Mouse (Mus musculus): ENCODE measurements around the gene Gusb.
A peak's percentile ranks its signal among the peaks of the same experiment; 100 is the strongest.

Gene Gusb

DNA sequence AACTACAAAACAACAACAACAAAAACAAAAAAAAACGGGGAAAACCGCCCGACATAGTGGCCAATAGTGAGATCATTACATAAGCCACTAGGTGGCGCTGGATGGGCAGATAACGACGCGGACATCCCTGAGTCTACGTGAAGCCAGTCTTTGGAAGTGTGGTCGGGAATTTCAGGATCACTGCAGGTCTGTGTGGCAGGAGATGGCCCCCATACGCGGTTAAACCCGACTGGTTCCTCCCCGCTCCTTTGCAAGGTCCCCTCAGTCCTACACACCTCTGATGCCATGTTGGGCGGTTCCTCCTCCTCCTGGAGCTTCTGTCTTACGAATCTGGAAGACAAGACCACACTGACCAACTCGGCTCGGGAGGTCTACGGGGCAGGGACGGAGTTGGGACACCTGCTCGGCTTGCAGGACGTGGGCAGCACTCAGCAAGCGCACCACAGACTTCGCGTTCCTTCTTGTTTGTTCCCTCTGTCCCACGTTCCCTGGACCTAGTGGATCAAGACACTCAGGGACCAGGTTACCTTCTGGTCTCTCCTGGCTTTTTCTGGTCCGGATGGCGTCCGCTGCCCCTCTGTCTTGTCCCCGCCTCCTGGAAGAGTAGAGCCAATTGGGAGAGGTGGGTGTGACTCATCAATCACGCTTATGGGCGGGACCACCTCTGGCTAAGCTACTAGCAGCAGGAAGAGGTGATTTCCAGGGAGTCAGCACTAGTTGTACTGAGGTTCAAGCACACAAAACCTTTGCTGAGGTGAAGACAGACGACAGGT, 21.1 kb upstream of the Gusb start:
- DNase-seq: peak; percentile 79

DNA sequence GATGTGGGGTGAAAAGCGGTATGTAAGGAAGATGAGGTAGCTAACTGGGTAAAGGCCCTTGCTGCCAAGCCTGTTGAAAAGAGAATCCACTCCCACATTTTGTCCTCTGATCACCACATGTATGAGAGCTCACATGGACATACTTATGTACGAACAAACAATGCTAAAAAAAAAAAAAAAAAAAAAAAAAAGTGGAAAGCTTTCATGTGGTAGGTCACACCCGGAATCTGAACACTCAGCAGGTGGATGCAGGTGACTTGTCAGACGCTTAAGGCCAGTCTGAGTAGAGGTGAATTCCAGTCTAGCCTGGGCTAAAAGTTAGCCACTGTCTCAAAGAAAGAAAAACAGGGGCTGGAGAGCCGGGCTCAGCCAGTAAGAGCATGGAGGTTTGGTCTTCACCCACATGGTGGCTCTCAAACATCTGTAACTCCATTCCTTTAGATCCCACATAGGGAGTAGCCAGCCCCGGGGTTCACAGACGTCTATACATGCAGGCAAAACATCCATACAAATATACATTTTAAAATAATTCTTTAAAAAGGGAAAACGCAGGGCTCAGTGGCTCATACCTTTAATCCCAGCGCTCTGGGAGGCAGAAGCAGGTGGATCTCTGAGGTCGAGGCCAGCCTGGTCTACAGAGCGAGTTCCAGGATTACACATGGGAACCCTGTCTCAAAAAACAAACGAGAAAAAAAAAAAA, 20.4 kb upstream of the Gusb start:
- DNase-seq: no peak

GRCm38 (mm10) chr5:130022366-130022765, 19.5 kb upstream of the Gusb start:
- no peak for DNase-seq

DNA sequence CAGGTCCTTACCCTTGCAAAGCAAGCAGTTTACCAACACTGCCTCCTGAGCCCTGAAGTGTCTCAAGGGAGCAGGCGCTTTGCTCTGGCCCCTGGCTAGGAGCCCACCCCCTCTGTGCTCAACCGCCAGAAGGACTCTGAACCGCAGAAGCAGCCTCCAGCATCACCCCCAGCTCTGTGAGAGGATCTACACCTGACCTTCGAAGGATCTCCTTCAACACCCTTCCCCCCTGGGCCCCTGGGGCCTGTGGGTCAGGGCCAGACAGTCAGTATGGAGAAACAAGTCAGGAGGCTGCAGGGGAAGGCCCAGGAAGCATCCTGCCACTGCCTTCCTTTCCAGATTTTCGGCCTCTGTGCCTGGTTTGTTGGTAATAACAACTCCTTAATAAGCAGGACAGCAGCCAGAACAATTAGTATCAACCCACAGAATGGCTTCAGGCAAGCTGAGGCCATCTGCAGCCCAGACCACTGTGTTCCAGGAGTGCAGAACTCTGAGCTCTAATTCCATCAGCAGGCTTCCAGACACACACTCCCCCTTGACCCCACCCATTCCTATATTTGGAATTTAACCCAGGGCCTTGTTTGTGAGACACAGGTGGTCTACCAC, 18.6 kb upstream of the Gusb start:
- DNase-seq: no peak

DNA sequence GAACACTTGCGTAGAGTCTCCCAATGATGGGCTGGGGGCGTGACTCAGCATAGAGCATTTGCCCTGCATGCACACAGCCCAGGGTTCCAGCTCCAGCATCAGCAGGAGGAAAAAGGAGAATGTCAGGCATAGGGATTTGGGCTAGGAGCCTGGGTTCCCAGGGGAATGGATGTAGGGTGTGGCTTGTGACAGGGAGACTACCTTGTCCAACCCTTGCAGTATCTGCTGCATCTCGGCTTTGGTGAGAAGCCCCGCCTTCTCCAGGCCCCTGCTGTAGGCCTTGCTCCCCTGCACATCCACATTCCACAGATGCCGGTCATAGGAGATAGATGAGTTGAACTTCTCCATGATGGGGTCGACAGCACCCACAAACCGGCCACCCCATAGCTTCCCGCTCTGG, 16.6 kb upstream of the Gusb start:
- DNase-seq: no peak

- DNase-seq: no peak
These were observed 12.3 kb upstream of the Gusb start for GRCm38 (mm10) chr5:130015104-130015503.

- no peak for DNase-seq
These were observed 8.1 kb upstream of the Gusb start for GRCm38 (mm10) chr5:130010961-130011360.

DNA sequence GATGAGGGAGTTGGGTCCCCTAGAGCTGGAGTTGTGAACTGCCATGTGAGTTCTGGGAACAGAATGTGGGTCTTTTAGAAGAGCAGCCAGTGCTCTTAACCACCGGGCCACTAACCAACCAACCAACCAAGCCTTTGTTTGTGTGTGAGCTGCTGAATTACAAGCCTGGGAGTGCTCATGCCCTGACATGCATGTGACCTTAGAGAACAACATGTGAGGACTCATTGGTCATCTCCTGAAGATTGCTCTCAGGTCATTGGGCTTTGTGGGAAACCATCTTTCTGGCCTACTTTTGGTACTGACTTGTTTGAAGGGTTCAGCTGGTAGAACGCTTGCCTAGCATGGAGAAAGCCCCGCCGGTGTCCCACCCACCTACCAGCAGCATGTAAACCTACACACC, 6.9 kb upstream of the Gusb start:
- no peak for DNase-seq

- DNase-seq: no peak
These were observed 5.3 kb upstream of the Gusb start for GRCm38 (mm10) chr5:130008034-130008590.

GRCm38 (mm10) chr5:130007344-130007743, 4.5 kb upstream of the Gusb start:
- no peak for DNase-seq

GRCm38 (mm10) chr5:130003229-130003628, 380 bp upstream of the Gusb start:
- no peak for DNase-seq

DNA sequence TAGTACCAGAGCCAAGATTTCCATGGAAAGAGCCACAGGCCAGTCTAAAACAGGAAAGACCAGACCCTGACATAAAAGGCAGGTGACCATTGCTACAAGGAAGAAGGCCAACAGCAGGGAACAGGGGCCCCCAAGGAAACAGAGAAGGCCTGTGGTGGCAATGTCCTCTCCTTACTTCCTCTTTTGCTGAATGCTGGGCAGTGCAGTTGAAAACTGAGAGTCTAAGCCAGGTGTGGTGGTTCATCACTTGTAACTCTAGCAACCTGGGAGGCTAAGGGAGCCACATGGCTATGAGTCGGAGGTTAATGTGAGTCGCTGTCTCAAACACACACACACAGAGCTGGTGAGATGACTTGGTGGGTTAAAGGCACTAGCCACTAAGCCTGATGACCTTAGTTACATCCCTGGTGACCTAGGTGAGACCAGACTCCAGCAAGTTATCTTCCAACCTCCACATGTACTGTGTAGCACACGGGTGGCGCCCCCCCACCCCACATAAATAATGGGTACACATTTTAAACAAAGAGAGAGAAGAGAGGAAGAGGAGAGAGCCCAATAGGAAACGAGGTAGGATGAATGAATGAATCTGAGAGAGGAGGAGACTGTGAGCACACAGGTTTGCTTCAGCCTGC, 1.4 kb downstream of the Gusb start:
- no peak for DNase-seq

GRCm38 (mm10) chr5:130000735-130001134, 2.1 kb downstream of the Gusb start:
- no peak for DNase-seq

- DNase-seq: peak; percentile 58
These were observed 3.8 kb downstream of the Gusb start for GRCm38 (mm10) chr5:129999097-129999496.

- peak; percentile 14 for DNase-seq
These were observed 5.1 kb downstream of the Gusb start for GRCm38 (mm10) chr5:129997700-129998099.

DNA sequence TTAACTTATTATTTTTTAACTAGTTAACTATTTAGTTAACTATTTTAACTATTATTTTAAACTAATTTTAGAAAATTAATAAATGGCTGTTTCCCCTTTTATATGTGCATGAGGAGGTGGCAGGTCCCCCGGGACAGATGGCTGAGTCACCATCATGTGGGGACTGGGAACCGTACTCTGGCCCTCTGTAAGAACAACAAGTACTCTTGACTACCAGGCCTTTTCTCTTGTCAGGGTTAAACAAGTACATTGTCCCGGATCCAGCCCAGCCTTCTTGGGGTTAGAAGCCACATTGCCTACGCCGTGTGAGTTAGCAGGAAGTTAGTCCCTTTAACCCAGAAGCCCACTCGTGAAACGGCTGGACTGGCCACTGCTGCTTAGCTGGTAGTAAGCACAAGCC, 7.9 kb downstream of the Gusb start:
- DNase-seq: no peak

DNA sequence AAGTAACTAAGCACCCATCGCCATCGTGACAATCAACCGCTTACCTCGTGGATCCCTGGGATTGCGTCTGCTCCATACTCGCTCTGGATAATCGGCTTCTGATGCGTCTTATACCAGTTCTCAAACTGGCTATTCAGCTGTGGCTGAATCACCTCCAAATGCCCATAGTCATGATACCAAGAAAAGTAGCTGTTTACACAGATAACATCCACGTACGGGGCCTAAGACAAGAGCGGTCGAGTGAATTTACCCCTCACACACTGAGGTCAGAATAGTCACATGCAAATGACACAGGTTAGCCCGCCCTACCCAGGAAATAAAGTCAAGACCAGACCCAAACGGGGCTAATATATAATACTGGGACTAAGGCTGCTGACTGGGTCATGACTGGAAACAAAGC, 9.5 kb downstream of the Gusb start:
- no peak for DNase-seq

DNA sequence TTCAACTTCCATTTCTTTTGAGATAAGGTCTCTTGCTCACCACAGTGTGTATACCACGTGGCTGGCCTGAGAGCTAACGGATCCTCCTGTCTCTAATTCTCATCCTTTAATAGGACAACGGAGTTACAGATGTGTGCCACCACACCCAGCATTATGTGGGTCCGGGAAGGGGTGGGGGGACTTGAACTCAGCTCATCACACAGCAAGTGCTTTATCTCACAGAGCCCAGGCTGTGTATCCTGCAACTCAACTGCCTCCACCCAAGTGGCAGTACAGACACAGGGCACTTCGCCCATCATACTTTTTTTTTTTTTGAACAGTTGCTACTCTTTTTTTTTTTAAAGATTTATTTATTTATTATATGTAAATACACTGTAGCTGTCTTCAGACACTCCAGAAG, 11.0 kb downstream of the Gusb start:
- no peak for DNase-seq

DNA sequence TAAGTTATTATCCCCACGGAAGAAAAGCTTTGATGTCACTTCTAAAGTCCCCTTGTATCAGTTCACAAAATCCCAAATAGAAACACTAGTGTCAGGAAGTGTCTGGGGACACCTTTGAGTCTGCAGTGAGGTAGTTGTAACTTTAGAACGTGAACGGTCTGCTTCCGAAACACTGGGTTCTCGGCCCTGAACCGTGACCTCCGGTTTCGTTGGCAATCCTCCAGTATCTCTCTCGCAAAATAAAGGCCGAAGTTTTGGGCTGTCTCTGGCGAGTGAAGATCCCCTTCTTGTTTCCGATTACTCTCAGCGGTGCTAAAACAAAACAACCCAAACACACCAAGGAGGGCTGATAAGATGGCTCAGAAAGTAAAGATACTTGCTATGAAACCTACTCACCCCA, 13.5 kb downstream of the Gusb start:
- DNase-seq: no peak

DNA sequence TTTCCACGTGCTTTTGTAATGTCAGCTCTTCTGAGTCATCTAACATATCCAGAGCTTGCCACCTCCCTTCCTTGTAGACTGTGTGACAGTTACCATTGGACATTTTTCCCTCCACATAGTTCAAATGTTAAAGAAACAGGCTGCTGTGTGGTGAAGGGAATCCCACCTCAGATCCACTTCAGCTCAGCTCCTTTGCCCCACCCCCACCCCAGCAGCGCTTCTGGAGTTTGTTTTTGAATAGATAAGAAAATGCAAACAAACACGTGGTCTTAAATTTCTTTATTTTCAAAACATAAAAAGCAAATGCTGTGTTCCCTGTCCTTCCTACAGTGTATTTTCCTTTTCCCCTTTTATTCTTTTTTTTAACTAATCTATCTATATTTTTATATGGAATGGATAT, 22.6 kb downstream of the Gusb start:
- no peak for DNase-seq

DNA sequence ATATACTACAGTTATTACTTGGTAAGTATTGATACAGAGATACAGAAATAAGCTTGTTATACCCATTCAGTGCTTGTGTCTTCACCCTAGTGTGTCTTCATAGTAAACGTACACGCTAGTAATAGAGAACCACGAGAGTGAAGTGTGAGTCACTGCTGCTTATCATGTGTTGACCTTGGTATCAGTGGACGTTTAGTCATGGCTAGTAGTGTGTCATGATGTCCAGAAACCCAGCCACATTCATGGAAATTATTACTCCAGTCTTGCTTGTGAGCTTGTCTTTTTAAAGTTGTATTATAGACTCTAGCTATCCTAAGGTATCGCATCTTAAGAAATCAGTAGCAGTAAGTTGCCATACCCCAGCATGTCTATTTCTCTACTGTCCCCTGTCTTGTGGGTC, 24.2 kb downstream of the Gusb start:
- DNase-seq: no peak

- no peak for DNase-seq
These were observed 25.1 kb downstream of the Gusb start for GRCm38 (mm10) chr5:129977768-129978167.

- DNase-seq: no peak
These were observed 28.0 kb downstream of the Gusb start for GRCm38 (mm10) chr5:129974866-129975311.

Measured in thymus, postnatal 25 days (tissue).